Mouse (Mus musculus): ENCODE data around the gene Flvcr1.

DNA sequence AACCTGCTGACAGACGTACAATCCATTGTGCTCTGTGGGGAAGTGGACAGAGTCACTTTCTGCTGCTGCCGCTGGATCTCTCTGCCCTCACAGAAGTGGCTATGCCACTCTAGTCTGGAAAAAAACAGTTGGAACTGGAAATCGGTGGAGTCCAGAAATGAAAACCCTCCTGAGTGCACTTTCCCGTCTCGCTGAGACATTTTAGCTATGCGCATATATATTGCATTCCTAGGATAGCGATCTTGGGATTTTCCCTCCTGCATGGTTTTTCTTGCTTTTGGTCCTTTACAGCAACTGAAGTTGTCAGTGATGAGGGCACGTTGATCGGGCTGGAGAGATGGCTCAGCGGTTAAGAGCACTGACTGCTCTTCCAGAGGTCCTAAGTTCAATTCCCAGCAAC lies 4.2 kb upstream of the Flvcr1 start:
- no peak for TF ChIP-seq POLR2A (IDR thresholded peaks at IDR 0.05; ENCODE audit: insufficient read depth, low read depth, low read length)
- TF ChIP-seq CTCF (IDR thresholded peaks at IDR 0.05): no peak
- TF ChIP-seq EP300 (IDR thresholded peaks at IDR 0.05; ENCODE audit: insufficient read depth, low read depth, low read length): no peak
